Mouse (Mus musculus) layer of hippocampus, postnatal 14 days (tissue): ENCODE measurements around the gene Gse1. TPM values are rescaled to one million over a fixed set of nuclear protein-coding genes. Genes with fewer than 3 reads are reported as not detected.

ENCODE experiments used
- DNase-seq, 2 experiments: peaks; one replicate each; pipeline ENCODE4 v3.0.0; 2021 to 2022; ENCODE audit warnings: low spot score in 2 of 2, mixed read lengths in 1 of 2
- total RNA-seq, 2 experiments: library from RNA; stranded (reverse); gene quantifications; 2 replicates each; pipeline ENCODE4 v1.2.3; 2021

The Gse1 gene
- total RNA-seq, 2 experiments from 2014 or later: 94.0 to 107 TPM

DNA sequence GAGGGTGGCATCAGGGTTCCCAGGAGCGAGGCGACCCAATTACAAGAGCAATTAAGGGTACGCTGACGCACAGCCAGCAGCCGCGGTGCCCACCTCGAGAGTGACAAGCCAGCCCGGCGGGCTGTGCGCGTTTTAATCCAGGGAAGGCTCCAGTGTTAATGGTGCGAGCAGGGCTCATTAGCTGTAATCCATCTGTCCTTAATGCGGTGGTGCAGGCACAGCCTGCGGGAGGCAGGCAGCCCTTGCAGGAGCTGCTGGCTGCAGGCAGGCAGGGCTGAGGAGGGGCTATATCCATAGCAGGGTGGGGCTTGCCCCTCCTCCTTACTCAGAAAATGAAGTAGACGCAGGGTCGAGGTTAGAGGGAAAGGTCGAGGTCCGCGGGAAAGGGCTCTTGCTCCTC, 211.1 kb downstream of the Gse1 start:
- peak; percentile 69 to 77 for DNase-seq

DNA sequence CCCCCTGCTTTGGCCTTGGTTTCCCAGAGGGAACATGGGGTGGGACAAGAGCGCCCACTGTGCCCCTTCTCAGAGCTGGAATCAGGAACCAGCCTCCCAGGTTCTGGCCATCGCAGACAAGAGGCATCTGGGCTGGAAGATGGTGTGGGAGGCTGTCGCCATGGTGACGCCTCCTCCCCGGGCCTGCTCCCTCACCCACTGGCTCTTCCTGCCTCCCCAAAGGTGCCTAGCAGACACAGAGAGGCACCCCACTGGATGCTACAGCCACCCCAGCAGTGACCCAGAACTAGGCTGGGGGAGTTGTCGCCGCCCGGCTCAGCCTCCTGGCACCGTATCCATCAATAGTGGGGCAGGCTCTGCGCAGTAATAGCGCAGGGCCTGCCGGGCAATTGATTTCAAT, 212.5 kb downstream of the Gse1 start:
- peak in 1 of 2 experiments; percentile 54 for DNase-seq

DNA sequence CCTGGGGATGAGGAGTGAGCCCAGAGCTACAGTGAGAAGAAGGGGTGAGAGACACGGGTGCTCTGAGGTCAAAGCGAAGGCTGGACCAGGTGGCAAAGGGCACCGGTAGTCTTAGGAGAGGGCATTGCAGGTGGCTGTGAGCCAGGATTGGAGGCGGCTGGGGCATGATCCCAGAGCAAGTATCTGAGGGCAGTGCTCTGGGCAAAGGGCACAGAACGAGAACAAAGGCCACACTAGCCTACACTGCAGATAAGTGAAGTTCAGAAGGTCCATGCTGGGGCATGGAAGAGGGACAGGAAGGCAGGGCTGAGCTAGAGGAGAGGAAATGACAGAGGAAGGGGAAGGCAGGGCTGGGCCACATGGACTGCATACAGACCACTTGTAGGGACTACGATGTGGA, 213.4 kb downstream of the Gse1 start:
- no peak for DNase-seq

DNA sequence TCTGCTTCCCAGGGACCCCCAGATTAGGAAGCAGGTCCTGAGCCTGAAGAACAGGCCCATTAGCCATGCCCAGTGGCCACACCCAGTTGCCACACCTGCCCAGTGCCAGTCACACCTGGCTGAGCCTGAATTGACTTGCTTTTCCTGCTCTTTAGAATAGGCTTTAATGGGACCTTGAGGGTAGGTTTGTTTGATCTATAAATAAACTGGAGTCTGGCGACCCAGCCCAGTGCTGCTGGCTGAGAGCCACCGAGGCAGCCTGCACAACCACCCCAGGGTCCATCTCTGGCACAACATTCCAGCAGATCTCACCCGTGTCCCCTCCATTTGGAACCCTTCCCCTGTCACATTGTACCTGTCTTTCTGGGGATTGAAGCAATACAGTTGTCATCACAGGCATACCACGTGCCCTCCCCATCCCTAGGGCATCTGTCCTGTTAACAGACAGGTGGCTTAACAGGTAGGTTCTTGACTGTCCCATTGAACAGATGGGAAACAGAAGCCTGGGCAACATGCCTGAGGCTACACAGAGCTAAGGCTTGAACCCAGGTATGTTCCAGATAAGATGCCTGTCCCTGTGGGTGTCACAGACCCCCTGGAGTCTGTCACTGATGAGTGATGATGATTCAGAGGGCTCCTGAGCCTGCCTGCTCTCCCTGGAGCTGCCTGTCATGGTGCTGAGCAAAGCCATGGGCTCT, 214.2 kb downstream of the Gse1 start:
- DNase-seq: no peak

DNA sequence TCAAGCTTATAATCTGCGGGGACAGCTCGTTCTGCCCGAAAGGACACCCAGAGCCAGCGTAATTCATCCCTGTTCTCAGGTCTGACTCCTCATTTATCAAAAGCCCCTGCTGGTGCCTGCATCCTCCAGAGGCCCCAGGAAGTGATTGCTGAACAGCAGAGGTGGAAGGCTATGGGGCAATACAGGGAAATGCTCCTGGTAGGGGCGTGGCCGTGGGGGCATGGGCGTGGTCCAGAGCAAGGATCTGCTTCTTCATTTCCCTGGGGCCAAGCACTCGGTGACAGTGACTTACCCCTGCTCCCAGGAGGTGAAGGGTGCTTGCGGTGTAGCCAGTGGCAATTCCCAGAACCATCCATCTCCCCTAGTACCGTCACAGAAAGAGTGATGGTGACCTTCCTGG, 217.0 kb downstream of the Gse1 start:
- DNase-seq: no peak

DNA sequence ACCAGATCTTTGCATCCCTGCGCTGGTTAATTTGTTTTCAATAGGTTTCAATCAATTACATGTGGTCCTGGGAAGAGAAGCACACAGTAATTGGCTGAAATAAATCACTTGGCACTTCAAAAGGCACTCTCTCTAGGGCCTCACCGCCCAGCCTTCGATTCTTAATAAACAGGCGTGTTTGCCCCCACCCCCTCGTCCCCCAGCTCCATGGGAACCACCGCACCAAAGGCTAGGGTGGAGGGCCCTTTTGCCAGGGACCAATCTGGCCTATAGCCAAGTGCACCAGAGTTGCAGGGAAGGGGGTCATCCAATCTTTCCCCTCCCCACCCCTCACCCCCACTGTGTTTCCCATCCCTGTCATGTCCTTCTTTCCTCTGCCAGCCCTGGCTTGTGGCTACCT, 219.9 kb downstream of the Gse1 start:
- DNase-seq: no peak

DNA sequence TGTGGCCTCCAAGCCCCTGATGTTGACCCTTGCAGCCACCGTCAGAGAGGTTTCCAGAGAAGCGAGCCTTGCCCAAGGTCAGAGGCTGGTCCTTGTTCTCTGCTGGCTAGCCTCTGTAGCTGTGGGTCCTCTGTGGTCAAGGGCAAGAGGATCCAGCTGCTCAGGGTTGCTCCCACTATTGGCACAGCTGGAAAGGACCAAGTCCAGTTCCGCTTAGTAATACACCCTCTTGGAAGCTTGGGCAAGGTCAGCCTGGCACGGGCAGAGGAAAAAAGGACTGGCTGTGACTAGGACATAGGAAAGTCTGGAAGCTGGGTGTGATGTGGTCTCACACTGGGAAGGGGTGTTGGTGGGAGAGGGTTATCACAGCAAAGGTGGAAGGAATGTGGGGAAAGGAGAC, 220.9 kb downstream of the Gse1 start:
- no peak for DNase-seq

DNA sequence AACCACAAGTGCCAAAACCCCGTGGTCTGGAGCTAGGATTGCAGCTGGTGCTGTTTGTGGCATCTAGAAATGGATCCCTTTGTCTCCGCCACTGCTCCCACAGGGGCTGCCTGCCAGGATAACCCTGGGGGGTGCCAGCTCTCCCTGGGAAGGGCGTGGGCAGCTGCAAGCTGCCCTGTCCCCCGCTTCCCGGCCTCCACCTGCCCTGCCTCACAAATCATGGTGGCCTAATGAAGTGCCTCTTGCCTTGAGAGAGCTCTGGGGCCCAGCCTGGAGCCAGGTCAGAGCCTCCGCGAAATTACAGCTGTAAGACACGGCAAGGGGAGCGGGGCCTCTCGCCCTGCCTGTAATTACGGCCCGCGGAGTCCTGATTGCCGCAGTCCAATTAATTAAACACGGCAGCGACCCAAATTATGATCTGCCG, 221.4 kb downstream of the Gse1 start:
- DNase-seq: peak in 1 of 2 experiments; percentile 64

DNA sequence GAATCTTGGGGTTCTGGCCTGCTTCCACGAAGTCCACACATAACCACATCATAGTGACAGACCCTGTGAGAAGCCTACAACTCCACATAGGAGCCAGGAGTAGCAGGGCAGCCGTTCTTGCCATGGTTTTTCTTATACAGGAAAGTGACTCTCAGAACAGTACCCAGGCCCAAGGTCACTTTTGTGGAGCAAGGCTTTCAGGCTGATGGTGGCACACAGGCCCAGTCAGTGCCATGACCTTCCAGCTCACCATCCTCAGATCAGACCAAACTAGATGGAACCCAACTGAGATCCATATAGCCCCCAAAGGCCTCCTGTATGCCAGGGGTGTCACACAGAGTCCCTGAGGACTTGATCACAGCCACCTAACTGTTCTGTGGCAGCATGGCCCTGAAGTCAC, 223.9 kb downstream of the Gse1 start:
- DNase-seq: no peak

DNA sequence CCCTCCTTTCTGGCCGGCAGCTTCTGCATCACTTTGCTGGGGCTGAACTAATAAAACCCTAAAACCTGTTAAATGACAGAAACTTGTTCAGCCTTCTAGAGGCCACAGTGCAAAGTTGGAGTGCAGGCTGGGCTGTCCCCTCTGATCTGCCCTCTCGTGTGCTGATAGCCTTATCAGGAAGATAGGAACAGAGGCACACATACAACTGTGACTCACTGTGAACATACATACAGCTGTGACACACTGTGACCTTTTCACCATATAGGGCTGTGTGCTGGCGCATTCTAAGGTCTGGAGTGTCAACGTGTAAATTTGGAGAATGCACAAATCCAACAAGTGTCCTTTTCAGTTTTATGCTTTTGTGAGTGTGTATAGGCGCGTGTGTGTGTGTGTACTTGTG, 226.1 kb downstream of the Gse1 start:
- no peak for DNase-seq

DNA sequence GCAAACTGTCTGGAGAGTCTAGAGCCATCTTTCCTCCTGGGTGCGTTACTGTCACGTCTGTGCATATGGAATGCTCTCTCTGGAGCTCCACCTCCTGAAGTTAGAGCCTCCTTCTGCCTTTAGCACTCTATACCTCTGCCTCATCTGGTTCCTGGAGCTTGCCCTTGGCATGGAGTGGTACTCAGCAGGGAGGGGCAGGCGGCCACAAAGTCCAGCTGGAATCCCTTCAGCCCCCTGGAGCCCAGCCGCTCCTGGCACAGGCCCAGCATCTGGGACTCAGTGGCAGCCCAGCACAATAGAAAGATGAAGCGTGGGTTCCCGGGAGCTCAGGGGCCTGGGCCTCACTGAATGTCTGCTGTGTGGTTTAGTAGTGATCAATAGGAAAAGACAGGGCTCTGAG, 232.1 kb downstream of the Gse1 start:
- peak in 1 of 2 experiments; percentile 73 for DNase-seq

DNA sequence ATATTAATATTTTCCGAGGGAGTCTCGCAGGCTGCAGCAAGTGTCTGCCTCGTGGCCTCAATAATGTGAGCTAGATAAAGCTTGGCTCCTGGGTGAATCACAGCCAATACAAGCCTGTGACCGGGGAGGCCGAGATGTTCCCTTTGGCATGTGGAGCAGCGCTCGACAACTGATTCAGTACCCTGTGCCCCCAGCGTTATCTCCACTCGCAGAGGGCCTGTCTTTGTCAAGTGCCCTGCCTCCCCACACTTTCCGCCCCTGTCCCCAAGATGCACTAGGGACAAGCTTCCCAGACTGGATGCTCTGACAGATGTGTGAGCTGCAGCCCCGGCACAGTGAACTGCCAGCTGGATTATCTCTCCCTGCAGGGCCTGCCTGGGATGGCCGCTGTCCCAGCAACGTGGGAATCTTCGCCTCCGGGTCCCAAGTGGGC, 233.9 kb downstream of the Gse1 start:
- no peak for DNase-seq

DNA sequence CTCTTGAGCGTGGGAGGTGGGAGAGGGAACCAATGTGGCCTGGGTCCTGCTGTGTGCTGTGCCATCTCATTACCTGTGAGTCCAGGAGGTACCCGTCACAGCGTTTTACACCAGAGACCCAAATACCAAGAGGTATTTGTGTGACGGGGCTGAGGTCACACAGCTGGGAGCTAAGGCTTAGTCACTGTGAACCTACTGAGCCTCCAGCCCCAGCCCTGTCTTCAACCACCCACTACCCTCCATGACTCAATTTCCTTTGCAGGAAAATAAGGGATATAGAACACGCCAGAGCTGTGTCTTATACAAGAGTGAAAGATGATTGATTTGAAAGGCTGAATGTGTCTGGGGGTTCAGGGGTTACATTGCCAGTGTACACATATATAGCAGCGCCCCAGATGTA, 234.4 kb downstream of the Gse1 start:
- DNase-seq: no peak

DNA sequence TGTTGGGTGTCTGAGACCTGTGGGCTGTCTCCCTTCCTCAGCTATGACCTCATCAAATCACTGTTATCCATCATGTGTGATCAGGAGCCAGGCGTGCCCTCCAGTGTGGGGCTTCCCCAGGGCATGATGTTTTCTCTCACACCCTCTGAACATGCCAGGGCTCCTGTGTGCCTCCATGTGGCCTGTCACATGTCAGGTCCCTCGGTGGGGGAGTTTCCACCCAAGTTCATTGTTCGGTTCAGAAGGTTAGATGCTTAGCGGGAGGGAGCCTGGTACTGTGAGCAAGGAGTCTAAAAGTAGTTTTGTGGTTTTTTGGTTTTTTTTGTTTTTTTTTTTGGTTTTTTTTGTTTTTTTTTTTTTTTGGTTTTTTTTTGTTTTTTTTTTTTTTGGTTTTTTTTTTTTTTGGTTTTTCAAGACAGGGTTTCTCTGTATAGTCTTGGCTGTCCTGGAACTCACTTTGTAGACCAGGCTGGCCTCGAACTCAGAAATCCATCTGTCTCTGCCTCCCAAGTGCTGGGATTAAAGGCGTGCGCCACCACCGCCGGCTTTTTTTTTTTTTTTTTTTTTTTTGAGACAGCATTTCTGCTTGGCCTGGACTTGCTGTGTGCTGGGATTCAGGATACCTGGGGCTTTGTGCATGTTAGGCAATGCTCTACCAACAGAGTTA, 235.8 kb downstream of the Gse1 start:
- no peak for DNase-seq

DNA sequence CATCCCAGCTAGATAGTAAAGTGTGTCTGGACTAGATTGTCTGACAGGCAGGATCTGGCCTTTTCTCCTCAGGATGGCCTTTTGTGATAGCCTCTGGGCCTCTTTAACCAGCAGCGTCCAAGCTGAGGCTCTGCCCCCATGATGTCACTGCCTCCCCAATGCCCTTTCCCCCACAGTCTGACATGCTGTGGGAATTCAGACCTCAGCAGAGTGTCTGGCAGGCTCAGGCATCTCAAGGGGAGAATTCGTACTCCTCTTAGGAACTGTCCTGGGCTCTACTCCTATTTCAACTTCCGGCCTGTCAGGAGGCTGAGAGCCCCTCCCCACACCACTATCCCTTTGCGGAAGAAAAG, 236.3 kb downstream of the Gse1 start:
- no peak for DNase-seq

DNA sequence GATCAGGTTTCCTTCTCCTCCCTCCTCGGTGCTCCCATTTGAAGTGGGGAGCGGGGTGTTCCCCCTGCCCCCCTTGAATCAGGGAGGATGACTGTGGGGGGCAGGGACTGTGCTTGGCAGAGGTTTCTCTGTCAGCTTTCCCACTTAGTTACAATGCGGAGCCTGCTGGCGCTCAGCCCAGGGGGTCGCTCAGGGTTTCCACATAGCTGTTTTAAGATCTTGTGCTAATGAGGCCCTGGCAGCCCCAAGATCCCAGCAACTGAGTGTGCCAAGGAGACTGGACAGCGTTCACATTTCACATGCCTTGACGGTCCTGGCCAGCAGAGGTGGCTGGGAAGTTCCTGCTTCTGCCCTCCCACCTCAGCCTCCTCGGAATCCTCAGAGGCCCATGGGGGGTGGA, 237.5 kb downstream of the Gse1 start:
- peak; percentile 70 to 87 for DNase-seq

DNA sequence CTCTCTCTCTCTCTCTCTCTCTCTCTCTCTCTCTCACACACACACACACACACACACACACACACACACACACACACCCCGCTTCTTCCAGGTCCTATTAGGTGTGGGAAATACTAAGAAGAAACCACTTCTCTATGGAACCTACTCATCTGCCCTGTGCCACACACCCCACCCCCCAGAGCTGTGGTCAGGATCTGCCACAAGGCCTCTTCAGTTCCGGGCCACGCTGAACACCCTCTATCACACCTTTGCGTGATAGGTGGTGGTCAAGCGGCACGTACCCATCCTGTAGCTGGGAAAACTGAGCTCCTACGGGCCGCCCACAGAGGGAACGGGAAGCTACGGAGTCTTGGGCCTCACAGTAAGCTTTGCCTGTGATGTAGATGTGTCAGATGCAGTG, 238.0 kb downstream of the Gse1 start:
- DNase-seq: no peak

DNA sequence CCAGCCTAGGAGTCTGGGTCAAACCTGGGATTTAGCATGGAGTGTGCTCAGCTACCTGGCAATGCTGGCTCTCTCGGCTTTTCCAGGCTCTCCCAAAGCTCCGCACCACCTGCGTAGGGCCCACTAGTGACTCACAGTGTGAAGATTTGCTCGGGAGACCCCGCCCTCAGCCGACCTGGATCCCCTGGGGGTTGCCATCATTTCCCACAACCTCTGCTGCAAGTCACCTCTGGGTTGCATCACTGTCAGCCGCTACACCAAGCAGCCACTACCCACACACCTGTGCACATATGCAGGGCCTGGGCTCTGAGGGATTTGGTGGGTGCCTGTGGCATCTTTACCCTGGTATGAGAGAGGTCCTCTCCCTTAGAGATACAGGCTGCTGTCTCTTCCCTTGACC, 239.3 kb downstream of the Gse1 start:
- DNase-seq: no peak

DNA sequence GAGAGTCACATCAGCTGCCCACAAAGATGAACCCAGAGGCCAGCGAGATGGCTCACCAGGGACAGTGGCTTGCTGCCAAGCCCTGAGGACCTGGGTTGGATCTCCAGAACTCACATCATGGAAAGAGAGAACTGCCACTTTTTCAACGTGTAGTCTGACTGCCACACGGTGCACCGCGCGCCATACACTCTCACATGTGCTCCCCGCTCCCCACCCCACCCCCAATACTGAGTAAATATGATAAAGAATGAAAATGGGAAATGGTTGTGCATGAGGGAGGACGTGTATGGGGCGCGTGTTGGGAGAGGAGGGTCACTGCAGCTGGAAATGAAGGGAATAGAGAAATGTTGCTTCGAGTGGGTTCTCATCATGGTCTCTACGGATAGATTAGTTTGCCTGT, 241.9 kb downstream of the Gse1 start:
- no peak for DNase-seq

DNA sequence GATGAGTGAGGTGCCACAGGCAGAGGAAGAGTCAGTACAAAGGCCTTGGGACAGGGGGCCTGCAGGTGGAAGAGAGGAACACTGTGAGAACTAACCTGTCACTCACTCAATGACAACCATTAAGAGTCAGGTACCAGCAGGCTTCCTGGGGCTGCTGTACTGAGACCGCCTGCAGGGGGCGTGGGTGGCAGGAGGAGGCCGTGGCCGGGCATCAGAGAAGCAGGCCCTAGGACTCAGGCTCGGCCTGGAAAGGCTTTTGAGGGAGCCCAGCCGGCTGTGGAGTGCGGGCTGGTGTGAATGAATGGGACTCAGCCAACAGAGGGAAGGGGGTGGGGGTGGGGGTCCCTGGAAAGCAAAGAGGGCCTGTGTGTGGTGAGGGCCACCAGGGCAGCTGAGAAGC, 242.9 kb downstream of the Gse1 start:
- no peak for DNase-seq

DNA sequence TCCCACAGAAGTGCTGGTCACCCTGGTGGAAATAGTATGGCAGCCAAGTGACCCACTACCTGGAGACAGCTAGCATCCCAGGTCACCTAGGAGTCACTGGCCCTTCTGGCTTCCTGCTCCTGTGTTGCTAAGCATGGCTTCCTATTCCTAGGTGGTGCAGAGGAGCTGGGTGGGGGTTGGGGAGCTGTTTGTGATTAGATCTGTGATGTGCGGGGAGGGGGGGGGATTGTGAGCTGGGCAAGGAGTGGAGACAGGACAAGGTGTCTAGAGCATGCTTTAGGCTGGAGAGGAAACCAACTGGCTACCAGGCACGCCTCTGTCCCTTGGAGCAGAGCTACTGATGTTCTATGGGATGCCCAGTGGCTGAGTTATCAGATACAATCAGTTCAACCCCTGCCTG, 243.5 kb downstream of the Gse1 start:
- DNase-seq: no peak

DNA sequence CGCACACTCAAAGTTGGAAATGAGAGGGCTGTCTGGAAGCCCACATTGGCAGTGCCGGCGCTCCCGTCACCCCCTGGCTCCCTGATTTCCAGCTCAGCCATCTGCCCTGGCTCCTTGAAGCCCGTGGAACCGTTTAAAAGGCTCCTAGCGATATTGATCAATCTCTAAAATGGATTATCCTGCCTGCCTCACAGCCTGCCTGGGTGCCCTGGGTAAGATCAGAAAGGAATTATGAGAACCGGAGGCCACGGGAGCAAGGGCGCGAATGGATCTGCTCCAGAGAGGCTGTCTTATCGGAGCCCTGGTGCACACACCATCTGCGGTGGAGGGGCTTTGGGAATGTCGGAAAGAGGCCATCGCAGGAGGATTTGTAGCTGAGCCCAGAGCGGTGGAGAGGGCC, 244.0 kb downstream of the Gse1 start:
- no peak for DNase-seq

DNA sequence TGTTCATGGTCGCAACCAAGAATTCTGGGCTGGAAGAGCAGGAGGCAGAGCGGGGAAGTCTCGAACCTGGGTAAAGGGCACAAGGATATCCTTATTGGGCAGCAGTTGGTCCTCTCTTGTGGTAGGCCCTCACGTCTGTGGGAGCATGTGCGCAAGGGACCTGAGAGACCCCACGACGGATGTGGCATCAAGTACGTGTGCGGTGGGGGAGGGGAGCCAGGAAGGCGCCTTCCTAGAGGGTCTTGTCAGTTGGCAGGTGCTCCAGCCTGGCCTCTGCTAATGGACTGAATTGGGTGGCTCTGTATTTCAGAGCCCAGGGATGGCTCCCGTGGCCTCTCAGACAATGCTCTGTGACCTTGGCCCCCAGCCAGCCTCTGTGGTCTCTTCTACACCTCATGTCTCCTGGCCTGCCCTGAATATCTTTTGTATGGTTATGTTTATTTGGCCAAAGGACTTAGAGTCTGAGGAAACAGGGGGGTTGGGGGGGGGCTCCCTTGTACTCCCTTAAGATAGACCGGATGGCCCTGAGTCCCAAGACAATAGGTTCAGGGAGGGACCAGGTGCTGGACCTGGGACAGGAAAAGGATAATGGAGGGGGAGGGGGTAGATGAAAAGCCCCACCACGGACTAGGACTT, 245.6 kb downstream of the Gse1 start:
- DNase-seq: no peak
